Mouse (Mus musculus) small intestine, adult 2 months (tissue): ENCODE data around the gene Wdr1.

Source experiments
- CTCF ChIP-seq: fragments of 200-500 bp; IDR thresholded peaks from 2 replicates; pipeline ENCODE4 v1.5.1; 2012; ENCODE audit warnings: low read depth, mild to moderate bottlenecking, control low read depth, inconsistent platforms, low read length, moderate library complexity, mixed read lengths; ENCODE audit not compliant: insufficient replicate concordance, insufficient read length; ENCODE audit errors: extremely low read depth
- POLR2A ChIP-seq: fragments of 200-500 bp; IDR thresholded peaks from 2 replicates; pipeline ENCODE4 v1.6.1; 2012; ENCODE audit warnings: low read depth, mild to moderate bottlenecking, control low read depth, inconsistent platforms, low read length, moderate library complexity

- TF ChIP-seq CTCF (no peak), POLR2A (no peak)
Observed at GRCm38 (mm10) chr5:38502992-38503391, 60.0 kb downstream of the Wdr1 start, which contains the start of gene Slc2a9.
